Mouse (Mus musculus) MEL (cell line): ENCODE data around the gene Picalm. TPM values are rescaled to one million over a fixed set of nuclear protein-coding genes. Genes with fewer than 3 reads are reported as not detected.

Experiments
- DNase-seq: peaks from one replicate; pipeline ENCODE4 v3.0.0; 2011; ENCODE audit warnings: low read depth, low spot score
- H3K27ac ChIP-seq: 2 replicates; pipeline ENCODE4 v1.5.1; 2012; ENCODE audit warnings: low read depth, mild to moderate bottlenecking, control low read depth, low read length, moderate library complexity; ENCODE audit not compliant: control insufficient read depth
- H3K27me3 ChIP-seq, 2 experiments: fragments of 150-350 bp in 1 of 2; sonication (generic) in 1 of 2; 2 replicates each; pipeline ENCODE4 v1.6.1; 2012; ENCODE audit warnings: low read length in 2 of 2, mild to moderate bottlenecking in 2 of 2, improper control_type of control experiment in 1 of 2, moderate library complexity in 1 of 2; ENCODE audit not compliant: insufficient read depth in 2 of 2, control insufficient read depth in 1 of 2
- H3K36me3 ChIP-seq, 2 experiments: 2 replicates each; pipeline ENCODE4 v1.6.1; 2012 to 2014; ENCODE audit warnings: low read length in 2 of 2, improper control_type of control experiment in 1 of 2, inconsistent platforms in 1 of 2, mild to moderate bottlenecking in 1 of 2; ENCODE audit not compliant: insufficient read depth in 2 of 2, control insufficient read depth in 1 of 2
- H3K4me1 ChIP-seq, 2 experiments: fragments of 150-350 bp in 1 of 2; sonication (generic) in 1 of 2; 2 replicates each; pipeline ENCODE4 v1.6.1; 2012; ENCODE audit warnings: low read length in 2 of 2, improper control_type of control experiment in 1 of 2, mild to moderate bottlenecking in 1 of 2; ENCODE audit not compliant: insufficient read depth in 2 of 2, control insufficient read depth in 1 of 2
- H3K4me3 ChIP-seq, 2 experiments: fragments of 150-350 bp in 1 of 2; sonication (generic) in 1 of 2; 2 replicates each; pipeline ENCODE4 v1.5.1; 2012; ENCODE audit warnings: low read depth in 2 of 2, low read length in 2 of 2, mild to moderate bottlenecking in 2 of 2, moderate library complexity in 2 of 2, control low read depth in 1 of 2, improper control_type of control experiment in 1 of 2; ENCODE audit not compliant: control insufficient read depth in 1 of 2, insufficient read depth in 1 of 2
- H3K79me2 ChIP-seq: 2 replicates; pipeline ENCODE4 v1.6.1; 2012; ENCODE audit warnings: mild to moderate bottlenecking, low read length, moderate library complexity; ENCODE audit not compliant: control insufficient read depth, poor library complexity, insufficient read depth
- H3K9ac ChIP-seq: 2 replicates; pipeline ENCODE4 v1.6.1; 2012; ENCODE audit warnings: low read depth, mild to moderate bottlenecking, control low read depth, low read length, moderate library complexity; ENCODE audit not compliant: control insufficient read depth, poor library complexity, severe bottlenecking
- H3K9me3 ChIP-seq: fragments of 150-350 bp; sonication (generic); replicated peaks from 2 replicates; pipeline ENCODE4 v1.6.1; 2012; ENCODE audit warnings: mild to moderate bottlenecking, low read length, improper control_type of control experiment, moderate library complexity; ENCODE audit not compliant: insufficient read depth
- CHD2 ChIP-seq: IDR thresholded peaks from 2 replicates; pipeline ENCODE4 v1.6.1; 2011; ENCODE audit warnings: low read length, improper control_type of control experiment
- CTCF ChIP-seq, 3 experiments: IDR thresholded peaks in 2 of 3; conservative IDR thresholded peaks in 1 of 3; 2 replicates each; pipeline ENCODE4 v1.5.1; 2011 to 2012; ENCODE audit warnings: low read length in 3 of 3, low read depth in 2 of 3, mild to moderate bottlenecking in 2 of 3, improper control_type of control experiment in 1 of 3, inconsistent platforms in 1 of 3, mixed read lengths in 1 of 3, moderate library complexity in 1 of 3; ENCODE audit not compliant: control insufficient read depth in 1 of 3, insufficient read depth in 1 of 3, poor library complexity in 1 of 3, severe bottlenecking in 1 of 3
- ELF1 ChIP-seq: IDR thresholded peaks from 2 replicates; pipeline ENCODE4 v1.6.1; 2014; ENCODE audit warnings: low read depth, mild to moderate bottlenecking, inconsistent platforms, low read length, improper control_type of control experiment, moderate library complexity
- EP300 ChIP-seq, 2 experiments: IDR thresholded peaks; 2 replicates each; pipeline ENCODE4 v1.6.1; 2011; ENCODE audit warnings: improper control_type of control experiment in 2 of 2, low read length in 2 of 2, low read depth in 1 of 2, mild to moderate bottlenecking in 1 of 2
- HCFC1 ChIP-seq: IDR thresholded peaks from 2 replicates; pipeline ENCODE4 v1.6.1; 2012; ENCODE audit warnings: low read depth, mild to moderate bottlenecking, inconsistent platforms, low read length, improper control_type of control experiment, moderate library complexity
- KAT2A ChIP-seq: conservative IDR thresholded peaks from 2 replicates; pipeline ENCODE4 v1.6.1; 2012; ENCODE audit warnings: low read depth, low read length, improper control_type of control experiment, inconsistent platforms
- MAX ChIP-seq: IDR thresholded peaks from 2 replicates; pipeline ENCODE4 v1.6.1; 2011; ENCODE audit warnings: low read length, improper control_type of control experiment
- MEF2A ChIP-seq: IDR thresholded peaks from 2 replicates; pipeline ENCODE4 v1.6.1; 2014; ENCODE audit warnings: low read depth, mild to moderate bottlenecking, inconsistent platforms, low read length, improper control_type of control experiment; ENCODE audit not compliant: poor library complexity, insufficient replicate concordance, severe bottlenecking; ENCODE audit errors: extremely low read depth
- MYB ChIP-seq: IDR thresholded peaks from 2 replicates; pipeline ENCODE4 v1.6.1; 2011; ENCODE audit warnings: mild to moderate bottlenecking, low read depth, low read length, improper control_type of control experiment
- NRF1 ChIP-seq: IDR thresholded peaks from 2 replicates; pipeline ENCODE4 v1.6.1; 2014; ENCODE audit warnings: low read depth, mild to moderate bottlenecking, inconsistent platforms, low read length, improper control_type of control experiment, moderate library complexity; ENCODE audit not compliant: poor library complexity, insufficient read depth, severe bottlenecking
- POLR2A ChIP-seq, 2 experiments: IDR thresholded peaks; 2 replicates each; pipeline ENCODE4 v1.6.1; 2011 to 2012; ENCODE audit warnings: low read length in 2 of 2, mild to moderate bottlenecking in 2 of 2, control low read depth in 1 of 2, improper control_type of control experiment in 1 of 2, low read depth in 1 of 2, moderate library complexity in 1 of 2; ENCODE audit not compliant: control insufficient read depth in 1 of 2, insufficient read depth in 1 of 2, poor library complexity in 1 of 2
- POLR2AphosphoS5 ChIP-seq: IDR thresholded peaks from 2 replicates; pipeline ENCODE4 v1.6.1; 2012; ENCODE audit warnings: low read depth, borderline replicate concordance, mild to moderate bottlenecking, inconsistent platforms, low read length, moderate library complexity, mixed read lengths
- RAD21 ChIP-seq: IDR thresholded peaks from 2 replicates; pipeline ENCODE4 v1.6.1; 2011; ENCODE audit warnings: mild to moderate bottlenecking, low read depth, low read length, improper control_type of control experiment
- SMC3 ChIP-seq: IDR thresholded peaks from 2 replicates; pipeline ENCODE4 v1.6.1; 2011; ENCODE audit warnings: low read depth, low read length, improper control_type of control experiment
- TAL1 ChIP-seq: IDR thresholded peaks from 2 replicates; pipeline ENCODE4 v1.6.1; 2012; ENCODE audit warnings: mild to moderate bottlenecking, inconsistent platforms, low read length, moderate library complexity, mixed read lengths
- TCF12 ChIP-seq: IDR thresholded peaks from 2 replicates; pipeline ENCODE4 v1.6.1; 2014; ENCODE audit warnings: low read depth, mild to moderate bottlenecking, inconsistent platforms, low read length, improper control_type of control experiment, moderate library complexity
- USF2 ChIP-seq, 2 experiments: IDR thresholded peaks; 2 replicates each; pipeline ENCODE4 v1.6.1; 2011 to 2012; ENCODE audit warnings: improper control_type of control experiment in 2 of 2, low read length in 2 of 2, borderline replicate concordance in 1 of 2, inconsistent platforms in 1 of 2, low read depth in 1 of 2, mild to moderate bottlenecking in 1 of 2; ENCODE audit not compliant: insufficient read depth in 1 of 2
- ZC3H11A ChIP-seq: IDR thresholded peaks from 2 replicates; pipeline ENCODE4 v1.6.1; 2012; ENCODE audit warnings: low read depth, mild to moderate bottlenecking, inconsistent platforms, low read length, improper control_type of control experiment
- ZKSCAN1 ChIP-seq: IDR thresholded peaks from 2 replicates; pipeline ENCODE4 v1.6.1; 2012; ENCODE audit warnings: low read depth, mild to moderate bottlenecking, inconsistent platforms, low read length, improper control_type of control experiment, moderate library complexity
- ZMIZ1 ChIP-seq: IDR thresholded peaks from 2 replicates; pipeline ENCODE4 v1.6.1; 2012; ENCODE audit warnings: low read depth, mild to moderate bottlenecking, inconsistent platforms, low read length, improper control_type of control experiment, moderate library complexity
- polyA plus RNA-seq, 2 experiments: library from polyadenylated mRNA; stranded (reverse) in 1 of 2; unstranded in 1 of 2; fragments of >175 nt in 1 of 2; fragments of >200 nt in 1 of 2; gene quantifications; 2 replicates each; pipeline versions ENCODE4 v1.2.1 to v1.2.4; 2012; ENCODE audit warnings: low replicate concordance in 2 of 2, low read depth in 1 of 2; ENCODE audit not compliant: insufficient read length in 2 of 2, insufficient read depth in 1 of 2, missing spikeins in 1 of 2
- total RNA-seq: library from RNA; depleted of rRNA; stranded (reverse); fragments of 300-350 nt; gene quantifications from 2 replicates; pipeline ENCODE4 v1.2.3, GENCODE M21; 2012

Picalm gene
- total and polyA plus RNA-seq, 3 experiments = 53.4 to 78.9 (median 74.9) TPM

DNA sequence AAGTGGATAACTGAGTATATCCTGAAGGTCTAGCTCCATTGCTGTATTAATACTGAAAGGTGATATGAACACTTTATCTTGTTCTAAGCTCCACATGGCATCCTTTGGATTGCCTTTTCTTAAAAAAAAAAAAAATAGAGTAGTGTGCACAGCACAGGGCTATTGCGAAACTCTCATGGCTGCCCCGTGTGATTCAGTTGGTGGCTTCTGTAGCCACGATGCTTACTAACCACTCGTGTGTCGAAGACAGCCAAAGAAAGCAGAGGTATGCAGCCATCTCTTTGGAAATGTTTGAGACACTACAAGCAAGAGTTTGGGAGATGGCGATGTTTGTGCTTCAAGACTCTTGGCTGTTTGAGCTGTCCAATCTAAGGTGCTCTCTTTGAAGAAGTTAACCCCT is 113.1 kb downstream of the Picalm start:
- Histone ChIP-seq H3K4me1 (no peaks in the 10 kb centered on the region), H3K9ac (no peak overlapping the region), H3K36me3 (no peaks in the 10 kb centered on the region), H3K79me2 (no peaks in the 10 kb centered on the region), H3K27me3 (peaks cover 1% of the 10 kb centered on the region in 2 experiments; a peak in 2 of 4 replicates), H3K4me3 (no peak overlapping the region), H3K9me3 (no peaks in the 10 kb centered on the region), H3K27ac (no peak overlapping the region)
- TF ChIP-seq MAX = no peak
- TF ChIP-seq TCF12 = no peak
- no peak for TF ChIP-seq CTCF (IDR thresholded peaks at IDR 0.05 in 2 of 3, conservative IDR thresholded peaks at IDR 0.05 in 1 of 3; ENCODE audit: control insufficient read depth in 1 of 3, insufficient read depth in 1 of 3, low read depth in 2 of 3, low read length in 3 of 3, poor library complexity in 1 of 3, severe bottlenecking in 1 of 3)
- no peak for TF ChIP-seq USF2 (IDR thresholded peaks at IDR 0.05; ENCODE audit: borderline replicate concordance in 1 of 2, insufficient read depth in 1 of 2, low read depth in 1 of 2, low read length in 2 of 2)
- TF ChIP-seq CHD2 = no peak
- TF ChIP-seq RAD21 = no peak
- no peak for TF ChIP-seq ZKSCAN1
- TF ChIP-seq HCFC1 = no peak
- no peak for TF ChIP-seq SMC3
- TF ChIP-seq POLR2A (IDR thresholded peaks at IDR 0.05; ENCODE audit: control insufficient read depth in 1 of 2, insufficient read depth in 1 of 2, low read depth in 1 of 2, low read length in 2 of 2, poor library complexity in 1 of 2) = no peak
- TF ChIP-seq ELF1 = no peak
- no peak for TF ChIP-seq ZMIZ1
- TF ChIP-seq MYB = no peak
- no peak for TF ChIP-seq NRF1
- TF ChIP-seq KAT2A = no peak
- no peak for TF ChIP-seq POLR2AphosphoS5
- no peak for TF ChIP-seq TAL1
- no peak for DNase-seq

- Histone ChIP-seq H3K4me3 (no peak overlapping the region), H3K79me2 (no peaks in the 10 kb centered on the region), H3K36me3 (no peaks in the 10 kb centered on the region), H3K4me1 (no peaks in the 10 kb centered on the region), H3K9ac (no peak overlapping the region), H3K27ac (no peak overlapping the region), H3K9me3 (no peaks in the 10 kb centered on the region), H3K27me3 (peaks cover 0 to 1% of the 10 kb centered on the region in 2 experiments; a peak in 2 of 4 replicates)
- no peak for TF ChIP-seq MEF2A
- TF ChIP-seq ZC3H11A = no peak
- TF ChIP-seq POLR2A (IDR thresholded peaks at IDR 0.05; ENCODE audit: control insufficient read depth in 1 of 2, insufficient read depth in 1 of 2, low read depth in 1 of 2, low read length in 2 of 2, poor library complexity in 1 of 2) = no peak
- peak in 1 of 2 experiments; percentile 32; a peak in 1 of 4 replicates for TF ChIP-seq EP300 (IDR thresholded peaks at IDR 0.05; ENCODE audit: low read depth in 1 of 2, low read length in 2 of 2)
- DNase-seq = peak; percentile 6
Observed at GRCm38 (mm10) chr7:90243643-90244042, 113.6 kb downstream of the Picalm start.
